Mouse (Mus musculus) liver, adult 2 months (tissue): Measurements from ENCODE around the gene Cir1.

Experiments
- CTCF ChIP-seq: fragments of 200-500 bp; IDR thresholded peaks from 2 replicates; pipeline ENCODE4 v1.5.1; 2011; ENCODE audit warnings: low read depth, low read length, control low read depth
- POLR2A ChIP-seq: fragments of 200-500 bp; IDR thresholded peaks from 2 replicates; pipeline ENCODE4 v1.6.1; 2011; ENCODE audit warnings: low read length, control low read depth; ENCODE audit not compliant: insufficient read depth; ENCODE audit errors: extremely low read depth

DNA sequence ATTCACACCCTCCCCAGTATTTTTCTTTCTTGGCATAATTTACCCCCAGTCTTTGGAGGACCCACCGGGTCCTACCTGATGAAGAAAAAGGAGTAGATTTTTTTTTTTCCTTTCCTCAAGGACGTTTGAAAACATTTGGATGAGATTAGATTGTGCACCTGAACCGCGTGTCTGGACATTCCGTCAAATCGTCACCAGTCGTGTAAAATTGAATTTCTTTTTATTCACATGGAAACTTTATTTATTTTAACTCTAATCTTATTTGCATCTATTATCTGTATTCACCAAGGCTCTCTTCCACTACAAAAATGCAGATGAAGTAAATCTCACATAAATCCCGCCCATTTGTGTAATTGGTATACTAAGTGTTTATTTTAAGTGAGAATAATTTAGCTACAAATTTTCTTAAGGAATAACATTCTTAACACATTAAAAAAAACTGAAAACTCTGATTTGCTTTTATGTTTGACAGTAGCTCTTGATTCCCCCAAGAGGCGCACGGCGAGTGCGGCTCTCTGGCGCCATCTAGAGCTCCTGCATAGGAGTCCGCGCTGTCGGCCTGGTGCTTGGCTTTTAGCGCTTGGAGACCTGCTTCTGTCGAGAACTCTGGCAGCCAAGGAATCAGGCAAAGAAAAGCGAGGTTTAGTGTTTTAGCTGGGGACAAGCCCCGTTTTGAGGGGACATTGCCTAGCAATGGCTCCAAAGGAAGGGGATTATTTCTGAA is 34.2 kb downstream of the Cir1 start:
- TF ChIP-seq CTCF (peak; percentile 98), POLR2A (no peak)
